Mouse (Mus musculus): ENCODE results near the gene Klf5.

GRCm38 (mm10) chr14:99362956-99363355, 64.5 kb downstream of the Klf5 start:
- TF ChIP-seq CTCF (IDR thresholded peaks at IDR 0.05; ENCODE audit: low read depth) (no peak), EP300 (IDR thresholded peaks at IDR 0.05; ENCODE audit: low read depth) (no peak)
